Mouse (Mus musculus) lung, adult 2 months (tissue): ENCODE data around the gene Olfr992.

Experiments used
- CTCF ChIP-seq: fragments of 200-500 bp; IDR thresholded peaks from 2 replicates; pipeline ENCODE4 v1.5.1; 2011; ENCODE audit warnings: mild to moderate bottlenecking, low read length, control low read depth; ENCODE audit not compliant: insufficient read depth
- POLR2A ChIP-seq: fragments of 200-500 bp; IDR thresholded peaks from 2 replicates; pipeline ENCODE4 v1.6.1; 2011; ENCODE audit warnings: low read depth, mild to moderate bottlenecking, control low read depth, low read length, borderline replicate concordance; ENCODE audit errors: extremely low read depth

DNA sequence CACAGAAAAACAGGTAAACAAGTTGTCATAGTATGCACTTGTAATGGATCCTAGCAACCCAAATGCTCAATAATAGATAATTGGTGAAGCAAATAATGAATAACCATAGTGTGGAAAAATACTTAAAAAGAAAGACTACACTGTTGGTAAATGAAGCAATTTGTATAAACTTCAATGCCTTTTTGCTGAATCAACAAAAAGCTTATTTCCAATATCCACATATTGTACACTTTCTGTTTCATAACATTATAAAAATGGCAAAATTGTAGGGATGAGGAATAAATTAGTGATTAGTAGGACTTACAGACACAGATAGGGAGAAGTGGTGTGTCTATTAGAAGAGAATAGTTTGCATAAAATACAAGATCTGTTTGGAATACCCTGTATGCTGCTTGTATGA lies 33.3 kb upstream of the Olfr992 start:
- no peak for TF ChIP-seq CTCF
- TF ChIP-seq POLR2A = no peak
